Mouse (Mus musculus) heart, embryonic 14.5 days (tissue): ENCODE measurements around the gene Ints11. TPM values are rescaled to one million over a fixed set of nuclear protein-coding genes. Genes with fewer than 3 reads are reported as not detected.

Experiments used
- ATAC-seq: fragments of 200-750 bp; cut with Nextera tagmentation; 2 replicates; pipeline ENCODE4 v1.8.0; 2017; ENCODE audit warnings: low read depth, moderate TSS enrichment; ENCODE audit not compliant: insufficient number of reproducible peaks, insufficient read depth, low FRiP score
- H3K27ac ChIP-seq, 2 experiments: fragments of 200-500 bp in 1 of 2; fragments of 300-500 bp in 1 of 2; sonication (generic) in 1 of 2; replicated peaks in 1 of 2; 2 replicates each; pipeline ENCODE4 v1.5.1; 2012 to 2014; ENCODE audit warnings: low read depth in 2 of 2, low read length in 2 of 2, control low read depth in 1 of 2, mild to moderate bottlenecking in 1 of 2, mixed read lengths in 1 of 2; ENCODE audit not compliant: control insufficient read depth in 1 of 2, insufficient read depth in 1 of 2
- H3K27me3 ChIP-seq: fragments of 300-500 bp; sonication (generic); 2 replicates; pipeline ENCODE4 v1.6.1; 2014; ENCODE audit warnings: mild to moderate bottlenecking, low read length, control low read depth; ENCODE audit not compliant: control insufficient read depth, insufficient read depth
- H3K36me3 ChIP-seq: fragments of 300-500 bp; sonication (generic); 2 replicates; pipeline ENCODE4 v1.6.1; 2014; ENCODE audit warnings: mild to moderate bottlenecking, control low read depth, low read length, mixed read lengths; ENCODE audit not compliant: control insufficient read depth, insufficient read depth
- H3K4me1 ChIP-seq, 2 experiments: fragments of 200-500 bp in 1 of 2; fragments of 300-500 bp in 1 of 2; sonication (generic) in 1 of 2; 2 replicates each; pipeline ENCODE4 v1.6.1; 2012 to 2014; ENCODE audit warnings: low read length in 2 of 2, control low read depth in 1 of 2, mixed read lengths in 1 of 2; ENCODE audit not compliant: control insufficient read depth in 2 of 2, insufficient read depth in 2 of 2
- H3K4me2 ChIP-seq: fragments of 300-500 bp; sonication (generic); 2 replicates; pipeline ENCODE4 v1.6.1; 2014; ENCODE audit warnings: mild to moderate bottlenecking, low read length
- H3K4me3 ChIP-seq, 2 experiments: fragments of 200-500 bp in 1 of 2; fragments of 300-500 bp in 1 of 2; sonication (generic) in 1 of 2; 2 replicates each; pipeline ENCODE4 v1.5.1; 2012 to 2014; ENCODE audit warnings: low read length in 2 of 2, mild to moderate bottlenecking in 2 of 2, control low read depth in 1 of 2, low read depth in 1 of 2, moderate library complexity in 1 of 2; ENCODE audit not compliant: control insufficient read depth in 1 of 2, insufficient read depth in 1 of 2
- H3K9ac ChIP-seq: fragments of 300-500 bp; sonication (generic); 2 replicates; pipeline ENCODE4 v1.6.1; 2014; ENCODE audit warnings: mild to moderate bottlenecking, low read length
- H3K9me3 ChIP-seq: fragments of 300-500 bp; sonication (generic); 2 replicates; pipeline ENCODE4 v1.6.1; 2016; ENCODE audit warnings: low read length, control low read depth; ENCODE audit not compliant: control insufficient read depth
- WGBS: fragments of 180-500 bp; shearing (Covaris S2); extraction: QIAGEN DNeasy Blood & Tissue Kit; methylation state at CpG from one replicate; pipeline ENCODE4 v1.1.7; 2014; 5-methylcytosine and 5-hydroxymethylcytosine counted together
- polyA plus RNA-seq: library from polyadenylated mRNA; unstranded; fragments of >200 nt; fragmentation: Nextera tagmentation; extraction: Ambion mirVana; gene quantifications from 2 replicates; pipeline ENCODE4 v1.2.1, GENCODE M21; 2014

Gene Ints11
- polyA plus RNA-seq, 1 experiment from 2014 or later = 38.5 TPM

DNA sequence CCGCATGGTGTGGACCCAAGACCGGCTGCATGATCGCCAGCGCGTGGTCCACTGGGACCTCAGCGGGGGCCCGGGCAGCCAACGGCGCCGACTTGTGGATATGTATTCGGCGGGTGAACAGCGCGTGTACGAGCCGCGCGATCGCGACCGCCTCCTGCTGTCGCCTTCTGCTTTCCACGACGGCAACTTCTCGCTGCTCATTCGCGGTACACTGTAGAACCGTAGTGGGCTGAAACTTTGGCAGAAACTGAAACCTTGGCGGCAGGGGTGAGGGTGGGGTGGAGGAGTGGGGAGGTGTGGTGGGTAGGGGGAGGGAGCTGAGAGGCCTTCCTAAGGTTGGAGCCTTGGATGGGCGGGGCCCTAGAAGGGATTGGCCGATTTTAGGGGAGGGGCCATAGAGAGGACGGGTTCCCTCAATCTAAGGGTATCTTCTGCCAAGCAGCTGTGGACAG is 28.3 kb upstream of the Ints11 start:
- Histone ChIP-seq H3K4me1 (peaks cover 22 to 41% of the 10 kb centered on the region in 2 experiments), H3K9me3 (no peaks in the 10 kb centered on the region), H3K27me3 (peaks cover 5% of the 10 kb centered on the region), H3K4me2 (peak overlapping the region; percentile 88), H3K36me3 (peaks cover 21% of the 10 kb centered on the region), H3K27ac (0 out of 4 replicates have a peak overlapping the region, but pooled peaks of 1 of the 2 experiments have one; percentile 17), H3K9ac (peak overlapping the region; percentile 76), H3K4me3 (peak overlapping the region; percentile 51 to 54)
- WGBS = under 1% methylated on average over 32 of the region's 32 CpGs
- peak; percentile 23 for ATAC-seq

DNA sequence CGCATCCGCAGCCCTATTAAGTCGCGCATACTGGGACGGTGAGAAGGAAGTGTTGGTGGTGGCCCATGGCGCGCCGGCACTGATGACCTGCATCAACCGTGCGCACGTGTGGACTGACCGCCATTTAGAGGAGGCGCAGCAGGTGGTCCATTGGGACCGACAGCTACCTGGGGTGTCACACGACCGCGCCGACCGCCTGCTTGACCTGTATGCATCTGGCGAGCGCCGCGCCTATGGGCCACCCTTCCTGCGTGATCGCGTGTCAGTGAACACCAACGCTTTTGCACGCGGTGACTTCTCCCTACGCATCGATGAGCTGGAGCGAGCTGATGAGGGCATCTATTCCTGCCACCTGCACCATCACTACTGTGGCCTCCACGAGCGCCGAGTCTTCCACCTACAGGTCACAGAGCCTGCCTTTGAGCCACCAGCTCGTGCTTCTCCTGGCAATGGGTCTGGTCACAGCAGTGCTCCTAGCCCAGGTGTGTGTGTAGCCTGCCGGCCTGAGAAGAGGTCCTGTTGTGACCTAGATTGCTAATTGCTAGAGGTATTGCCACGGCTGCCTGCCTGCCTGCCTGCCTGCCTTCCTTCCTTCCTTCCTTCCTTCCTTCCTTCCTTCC is 27.6 kb upstream of the Ints11 start:
- H3K4me3 ChIP-seq = peak overlapping the region; percentile 3 to 51; a peak in 2 of 4 replicates
- H3K27ac ChIP-seq = no peak overlapping the region
- peaks cover 21% of the 10 kb centered on the region for H3K36me3 ChIP-seq
- no peak overlapping the region for H3K9ac ChIP-seq
- WGBS = 49% methylated on average over 38 of the region's 38 CpGs
- no peak for ATAC-seq
- no peaks in the 10 kb centered on the region for H3K9me3 ChIP-seq
- H3K4me1 ChIP-seq = peaks cover 26 to 45% of the 10 kb centered on the region in 2 experiments
- H3K4me2 ChIP-seq = peak overlapping the region; percentile 88
- H3K27me3 ChIP-seq = peaks cover 5% of the 10 kb centered on the region

DNA sequence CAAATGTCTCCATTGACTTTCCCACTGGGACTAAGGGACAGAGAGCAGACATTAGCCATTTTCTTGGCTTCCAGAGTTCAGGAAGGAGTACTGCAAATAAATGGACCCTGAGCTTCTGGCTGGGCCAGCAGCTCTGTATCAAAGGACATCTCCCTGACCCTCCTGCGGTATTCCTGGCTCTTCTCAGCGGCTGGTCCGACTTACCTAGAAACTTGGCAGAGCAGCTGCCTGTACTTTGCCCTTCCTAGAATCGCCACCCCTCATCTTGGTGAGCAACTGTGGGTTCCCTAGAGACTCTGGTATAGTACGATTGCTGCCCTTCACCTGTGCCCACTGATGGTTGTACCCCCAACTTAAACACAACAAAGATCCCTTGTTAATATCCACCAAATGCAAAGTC is 26.1 kb upstream of the Ints11 start:
- Histone ChIP-seq H3K27me3 (peaks cover 5% of the 10 kb centered on the region), H3K9ac (no peak overlapping the region), H3K4me1 (peaks cover 21 to 40% of the 10 kb centered on the region in 2 experiments), H3K9me3 (no peaks in the 10 kb centered on the region), H3K4me3 (no peak overlapping the region), H3K36me3 (peaks cover 21% of the 10 kb centered on the region), H3K27ac (no peak overlapping the region), H3K4me2 (no peak overlapping the region)
- WGBS = 87% methylated on average over 5 of the region's 5 CpGs
- ATAC-seq = no peak

- Histone ChIP-seq H3K27me3 (no peaks in the 10 kb centered on the region), H3K9me3 (no peaks in the 10 kb centered on the region), H3K36me3 (peaks cover 18% of the 10 kb centered on the region), H3K4me1 (peaks cover 12 to 19% of the 10 kb centered on the region in 2 experiments), H3K9ac (peak within 1 kb of the TSS; percentile 93), H3K27ac (peak within 1 kb of the TSS; percentile 6 to 76; a peak in 3 of 4 replicates), H3K4me3 (peak within 1 kb of the TSS; percentile 82 to 95), H3K4me2 (peak within 1 kb of the TSS; percentile 96)
- ATAC-seq = peak; percentile 91
- WGBS = 2% methylated on average over 57 of the region's 65 CpGs
Observed at GRCm38 (mm10) chr4:155846871-155847578, 22.3 kb upstream of the Ints11 start, which contains the start of gene Dvl1. Gene Dvl1 (plus strand): TSS chr4:155847402.

GRCm38 (mm10) chr4:155847591-155848352 is 21.6 kb upstream of the Ints11 start:
- H3K4me2 ChIP-seq = peak overlapping the region; percentile 96
- WGBS = 2% methylated on average over 61 of the region's 69 CpGs
- peaks cover 12% of the 10 kb centered on the region for H3K36me3 ChIP-seq
- H3K27ac ChIP-seq = peak overlapping the region in 1 of 2 experiments; percentile 76; a peak in 2 of 4 replicates
- no peaks in the 10 kb centered on the region for H3K9me3 ChIP-seq
- no peaks in the 10 kb centered on the region for H3K27me3 ChIP-seq
- peaks cover 12 to 19% of the 10 kb centered on the region in 2 experiments for H3K4me1 ChIP-seq
- H3K9ac ChIP-seq = peak overlapping the region; percentile 93
- peak; percentile 33 for ATAC-seq
- peak overlapping the region; percentile 82 to 95 for H3K4me3 ChIP-seq

- H3K4me2 ChIP-seq = peak overlapping the region; percentile 96
- H3K4me1 ChIP-seq = peaks cover 12 to 19% of the 10 kb centered on the region in 2 experiments
- H3K4me3 ChIP-seq = peak overlapping the region; percentile 82 to 95; a peak in 3 of 4 replicates
- peaks cover 10% of the 10 kb centered on the region for H3K36me3 ChIP-seq
- H3K27ac ChIP-seq = no peak overlapping the region
- H3K9ac ChIP-seq = peak overlapping the region; percentile 93
- no peaks in the 10 kb centered on the region for H3K9me3 ChIP-seq
- H3K27me3 ChIP-seq = no peaks in the 10 kb centered on the region
- no peak for ATAC-seq
- WGBS = 74% methylated on average over 7 of the region's 7 CpGs
Observed at GRCm38 (mm10) chr4:155848434-155849095, 20.8 kb upstream of the Ints11 start.

DNA sequence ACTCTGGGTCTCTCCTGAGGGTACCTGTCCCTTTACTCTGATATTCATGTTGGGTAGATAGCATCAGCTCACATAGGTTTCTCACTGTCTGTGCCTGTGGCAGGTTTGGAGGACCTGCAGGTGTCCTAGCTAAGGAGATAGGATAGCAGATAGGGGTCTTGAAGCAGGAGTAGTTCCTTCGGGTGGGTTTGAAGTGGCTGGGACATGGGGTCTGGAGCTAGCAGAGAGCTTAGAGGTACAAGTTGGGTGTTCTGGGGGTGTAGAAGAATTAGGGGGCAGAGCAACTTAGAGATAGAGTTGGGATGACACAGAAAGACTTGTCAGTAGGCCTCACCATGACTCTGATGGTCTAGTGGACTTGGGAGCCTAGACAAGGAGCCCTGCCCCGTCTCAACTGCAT is 20.0 kb upstream of the Ints11 start:
- Histone ChIP-seq H3K4me2 (no peak overlapping the region), H3K9ac (no peak overlapping the region), H3K4me3 (no peak overlapping the region), H3K4me1 (peaks cover 12 to 19% of the 10 kb centered on the region in 2 experiments), H3K36me3 (peaks cover 13% of the 10 kb centered on the region), H3K9me3 (no peaks in the 10 kb centered on the region), H3K27me3 (no peaks in the 10 kb centered on the region), H3K27ac (no peak overlapping the region)
- 85% methylated on average over 2 of the region's 2 CpGs for WGBS
- no peak for ATAC-seq
